Mouse (Mus musculus) heart, embryonic 11.5 days (tissue): ENCODE measurements around the gene Prcc. TPM values are rescaled to one million over a fixed set of nuclear protein-coding genes. Genes with fewer than 3 reads are reported as not detected.

ENCODE experiments used
- ATAC-seq: fragments of 200-750 bp; cut with Nextera tagmentation; replicated peaks from 2 replicates; pipeline ENCODE4 v1.8.0; 2017; ENCODE audit warnings: moderate library complexity; ENCODE audit not compliant: insufficient number of reproducible peaks, low FRiP score, low TSS enrichment
- H3K27ac ChIP-seq: fragments of 300-500 bp; sonication (generic); 2 replicates; pipeline ENCODE4 v1.5.1; 2014; ENCODE audit warnings: mild to moderate bottlenecking, low read depth, low read length
- H3K27me3 ChIP-seq: fragments of 300-500 bp; sonication (generic); 2 replicates; pipeline ENCODE4 v1.6.1; 2014; ENCODE audit warnings: mild to moderate bottlenecking, low read length, mixed read lengths; ENCODE audit not compliant: control insufficient read depth, insufficient read depth
- H3K36me3 ChIP-seq: fragments of 300-500 bp; sonication (generic); 2 replicates; pipeline ENCODE4 v1.6.1; 2014; ENCODE audit warnings: mild to moderate bottlenecking, low read length, moderate library complexity, mixed read lengths; ENCODE audit not compliant: control insufficient read depth, insufficient read depth
- H3K4me1 ChIP-seq: fragments of 300-500 bp; sonication (generic); 2 replicates; pipeline ENCODE4 v1.6.1; 2014; ENCODE audit warnings: low read length; ENCODE audit not compliant: control insufficient read depth, insufficient read depth
- H3K4me2 ChIP-seq: fragments of 300-500 bp; sonication (generic); 2 replicates; pipeline ENCODE4 v1.6.1; 2014; ENCODE audit warnings: mild to moderate bottlenecking, moderate library complexity
- H3K4me3 ChIP-seq: fragments of 300-500 bp; sonication (generic); 2 replicates; pipeline ENCODE4 v1.5.1; 2014; ENCODE audit warnings: low read depth, low read length
- H3K9ac ChIP-seq: fragments of 300-500 bp; sonication (generic); 2 replicates; pipeline ENCODE4 v1.6.1; 2014; ENCODE audit warnings: mild to moderate bottlenecking, low read depth, low read length, moderate library complexity
- H3K9me3 ChIP-seq: fragments of 300-500 bp; sonication (generic); replicated peaks from 2 replicates; pipeline ENCODE4 v1.6.1; 2016; ENCODE audit warnings: low read length; ENCODE audit not compliant: control insufficient read depth
- WGBS: fragments of 180-500 bp; shearing (Covaris S2); extraction: QIAGEN DNeasy Blood & Tissue Kit; methylation state at CpG from one replicate; pipeline ENCODE4 v1.1.7; 2014; ENCODE audit not compliant: insufficient replicate concordance; 5-methylcytosine and 5-hydroxymethylcytosine counted together
- polyA plus RNA-seq: library from polyadenylated mRNA; unstranded; fragments of >200 nt; fragmentation: Nextera tagmentation; extraction: Ambion mirVana; gene quantifications from 2 replicates; pipeline ENCODE4 v1.2.1, GENCODE M21; 2014

Prcc gene
- polyA plus RNA-seq, 1 experiment from 2014 or later: 14.5 TPM

GRCm38 (mm10) chr3:87920270-87920943, 35.0 kb upstream of the Prcc start:
- H3K27ac ChIP-seq: no peak overlapping the region
- H3K4me1 ChIP-seq: no peaks in the 10 kb centered on the region
- H3K4me3 ChIP-seq: peak overlapping the region; percentile 69
- H3K9me3 ChIP-seq: no peaks in the 10 kb centered on the region
- H3K4me2 ChIP-seq: peak overlapping the region; percentile 81
- ATAC-seq: no peak
- H3K27me3 ChIP-seq: no peaks in the 10 kb centered on the region
- WGBS: 58% methylated on average over 9 of the region's 9 CpGs
- peaks cover 33% of the 10 kb centered on the region for H3K36me3 ChIP-seq
- H3K9ac ChIP-seq: no peak overlapping the region; the same call in 1 of the 2 replicates

- peak within 1 kb of the TSS; percentile 69 for H3K4me3 ChIP-seq
- under 1% methylated on average over 30 of the region's 30 CpGs for WGBS
- H3K27ac ChIP-seq: peak within 1 kb of the TSS; percentile 84
- ATAC-seq: peak; percentile 71
- H3K36me3 ChIP-seq: peaks cover 38% of the 10 kb centered on the region
- no peaks in the 10 kb centered on the region for H3K4me1 ChIP-seq
- H3K4me2 ChIP-seq: peak within 1 kb of the TSS; percentile 81
- no peaks in the 10 kb centered on the region for H3K27me3 ChIP-seq
- no peaks in the 10 kb centered on the region for H3K9me3 ChIP-seq
- peak within 1 kb of the TSS; percentile 89 for H3K9ac ChIP-seq
Measured at GRCm38 (mm10) chr3:87919336-87920108, 34.1 kb upstream of the Prcc start, which contains the start of gene Mrpl24. TSS of gene Mrpl24 (plus strand) at chr3:87919506.

- Histone ChIP-seq H3K4me2 (peak overlapping the region; percentile 81), H3K4me1 (no peaks in the 10 kb centered on the region), H3K9me3 (no peaks in the 10 kb centered on the region), H3K27me3 (no peaks in the 10 kb centered on the region), H3K9ac (no peak overlapping the region), H3K4me3 (no peak overlapping the region), H3K36me3 (peaks cover 37% of the 10 kb centered on the region), H3K27ac (no peak overlapping the region)
- WGBS: 89% methylated on average over 1 of the region's 1 CpGs
- no peak for ATAC-seq
Measured at GRCm38 (mm10) chr3:87918551-87918950, 33.1 kb upstream of the Prcc start.

GRCm38 (mm10) chr3:87916990-87917389, 31.6 kb upstream of the Prcc start:
- no peak overlapping the region for H3K9ac ChIP-seq
- no peaks in the 10 kb centered on the region for H3K9me3 ChIP-seq
- H3K4me1 ChIP-seq: no peaks in the 10 kb centered on the region; the same call in 1 of the 2 replicates
- no peaks in the 10 kb centered on the region for H3K27me3 ChIP-seq
- WGBS: 83% methylated on average over 1 of the region's 1 CpGs
- H3K4me3 ChIP-seq: no peak overlapping the region
- H3K4me2 ChIP-seq: no peak overlapping the region
- H3K27ac ChIP-seq: no peak overlapping the region
- no peak for ATAC-seq
- H3K36me3 ChIP-seq: peaks cover 26% of the 10 kb centered on the region

GRCm38 (mm10) chr3:87913891-87914290, 28.5 kb upstream of the Prcc start:
- peaks cover 23% of the 10 kb centered on the region for H3K36me3 ChIP-seq
- 87% methylated on average over 10 of the region's 10 CpGs for WGBS
- no peak overlapping the region for H3K4me2 ChIP-seq
- H3K4me1 ChIP-seq: peaks cover 20% of the 10 kb centered on the region
- no peaks in the 10 kb centered on the region for H3K9me3 ChIP-seq
- H3K27me3 ChIP-seq: no peaks in the 10 kb centered on the region
- no peak for ATAC-seq
- no peak overlapping the region for H3K27ac ChIP-seq
- H3K9ac ChIP-seq: no peak overlapping the region
- no peak overlapping the region for H3K4me3 ChIP-seq

- no peaks in the 10 kb centered on the region for H3K27me3 ChIP-seq
- ATAC-seq: no peak
- H3K9ac ChIP-seq: no peak overlapping the region
- no peaks in the 10 kb centered on the region for H3K9me3 ChIP-seq
- H3K27ac ChIP-seq: no peak overlapping the region
- H3K36me3 ChIP-seq: peaks cover 23% of the 10 kb centered on the region
- WGBS: 86% methylated on average over 7 of the region's 7 CpGs
- H3K4me2 ChIP-seq: no peak overlapping the region
- H3K4me3 ChIP-seq: no peak overlapping the region
- peaks cover 24% of the 10 kb centered on the region for H3K4me1 ChIP-seq
Measured at GRCm38 (mm10) chr3:87913491-87913890, 28.1 kb upstream of the Prcc start.

- Histone ChIP-seq H3K9me3 (no peaks in the 10 kb centered on the region), H3K4me2 (peak overlapping the region; percentile 94), H3K9ac (peak overlapping the region; percentile 65), H3K36me3 (peaks cover 16% of the 10 kb centered on the region; the same call in 1 of the 2 replicates), H3K27ac (peak overlapping the region; percentile 81), H3K4me1 (peaks cover 33% of the 10 kb centered on the region), H3K4me3 (peak overlapping the region; percentile 45), H3K27me3 (no peaks in the 10 kb centered on the region)
- ATAC-seq: peak; percentile 18; the same call in 1 of the 2 replicates
- 4% methylated on average over 12 of the region's 12 CpGs for WGBS
Measured at GRCm38 (mm10) chr3:87910573-87911141, 25.2 kb upstream of the Prcc start.

GRCm38 (mm10) chr3:87909874-87910273, 24.5 kb upstream of the Prcc start:
- Histone ChIP-seq H3K9me3 (no peaks in the 10 kb centered on the region), H3K4me1 (peaks cover 33% of the 10 kb centered on the region), H3K4me3 (peak overlapping the region; percentile 45), H3K36me3 (peaks cover 8% of the 10 kb centered on the region; the same call in 1 of the 2 replicates), H3K27ac (peak overlapping the region; percentile 81), H3K4me2 (peak overlapping the region; percentile 94), H3K27me3 (no peaks in the 10 kb centered on the region), H3K9ac (peak overlapping the region; percentile 65)
- WGBS: 6% methylated on average over 4 of the region's 4 CpGs
- ATAC-seq: no peak
